ENCODE assay signal across 12 mouse cellular contexts in the genomic region with DNA sequence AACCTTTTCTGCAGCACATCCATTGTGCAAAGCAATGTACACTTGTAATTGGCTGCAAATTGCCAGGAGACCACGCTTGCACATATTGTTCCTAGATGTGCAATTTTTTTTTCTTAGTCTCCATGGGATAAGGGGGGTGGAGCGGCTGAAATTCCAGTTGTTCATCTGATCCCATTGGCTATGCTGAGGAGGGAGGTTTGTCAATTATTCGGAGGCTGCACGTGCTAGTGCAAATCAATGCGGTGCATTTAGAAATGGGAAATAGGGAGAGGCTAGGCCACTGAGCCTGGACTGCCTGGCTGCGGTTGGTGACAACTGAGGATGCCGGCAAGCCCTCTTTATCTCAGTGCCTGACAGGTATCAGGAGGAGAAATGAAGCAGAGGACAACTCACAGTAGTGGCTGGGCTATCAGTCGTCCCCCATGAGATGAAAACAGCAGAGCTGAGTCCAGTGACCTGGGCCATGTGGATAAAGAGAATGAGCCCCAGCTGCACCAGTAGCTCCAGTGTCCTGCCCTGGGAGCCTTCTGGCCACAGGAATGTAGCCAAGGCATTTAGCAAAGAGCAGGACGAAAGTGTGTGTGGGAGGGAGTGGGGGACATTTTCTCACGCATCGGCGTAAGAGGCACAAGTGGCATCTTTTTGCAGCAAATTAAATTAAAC.
DNase-seq lines count a peak whose midpoint lies in the region; ATAC-seq lines count a peak whose summit lies in the region.
"Had no signal": no experiment of that assay in that cellular context is flagged by ENCODE, and none has a peak within 500 bp of the region (broad histone marks: within the 10 kb centered on the region; RNA-seq: fewer than 3 reads in every experiment).

No protein-coding gene starts in this region.

- H3K4me2 ChIP-seq in embryonic facial prominence, embryonic 14.5 days (ENCODE audit: low read depth, low read length): no peak overlapping the region
- no peak overlapping the region for H3K4me2 ChIP-seq in hindbrain, embryonic 14.5 days (replicated peaks)
- H3K4me2 ChIP-seq in midbrain, embryonic 16.5 days (ENCODE audit: low read length): 0 out of 2 replicates have a peak overlapping the region, but pooled peaks have one; percentile 4
- H3K4me2 ChIP-seq: liver, embryonic 11.5 days; stomach, embryonic 15.5 days had no signal

- H3K4me1 ChIP-seq in embryonic facial prominence, embryonic 14.5 days (ENCODE audit: control insufficient read depth, insufficient read depth, low read length): no peaks in the 10 kb centered on the region
- peaks cover 12% of the 10 kb centered on the region for H3K4me1 ChIP-seq in hindbrain, embryonic 14.5 days (replicated peaks; ENCODE audit: control insufficient read depth, insufficient read depth, low read length)
- H3K4me1 ChIP-seq in midbrain, embryonic 16.5 days (ENCODE audit: control insufficient read depth, insufficient read depth, low read length): peaks cover 11% of the 10 kb centered on the region
- H3K4me1 ChIP-seq: stomach, embryonic 15.5 days had no signal

- 42% methylated on average over 12 of the region's 12 CpGs for WGBS in embryonic facial prominence, embryonic 14.5 days
- WGBS in hindbrain, embryonic 14.5 days: 19% methylated on average over 12 of the region's 12 CpGs
- 21% methylated on average over 12 of the region's 12 CpGs for WGBS in midbrain, embryonic 16.5 days

- no peak overlapping the region for H3K9ac ChIP-seq in embryonic facial prominence, embryonic 14.5 days (ENCODE audit: low read depth, low read length)
- H3K9ac ChIP-seq in hindbrain, embryonic 14.5 days: no peak overlapping the region
- H3K9ac ChIP-seq in midbrain, embryonic 16.5 days (ENCODE audit: low read depth, low read length): no peak overlapping the region
- H3K9ac ChIP-seq: stomach, embryonic 15.5 days had no signal

- no peaks in the 10 kb centered on the region; the same call in 1 of the 2 replicates for H3K27me3 ChIP-seq in embryonic facial prominence, embryonic 14.5 days (replicated peaks; ENCODE audit: control insufficient read depth, insufficient read depth, low read length)
- no peaks in the 10 kb centered on the region for H3K27me3 ChIP-seq in hindbrain, embryonic 14.5 days (ENCODE audit: control insufficient read depth, insufficient read depth, low read length)
- no peaks in the 10 kb centered on the region for H3K27me3 ChIP-seq in midbrain, embryonic 16.5 days (ENCODE audit: control insufficient read depth, insufficient read depth, low read depth, low read length)
- H3K27me3 ChIP-seq: stomach, embryonic 15.5 days had no signal

- ATAC-seq in embryonic facial prominence, embryonic 14.5 days (ENCODE audit: low read depth): 0 out of 2 replicates have a peak, but pooled peaks have one; percentile 41
- peak; percentile 78 for ATAC-seq in hindbrain, embryonic 14.5 days (ENCODE audit: low FRiP score)
- peak; percentile 59 for ATAC-seq in midbrain, embryonic 16.5 days
- ATAC-seq: lung, postnatal 0 days had no signal

- DNase-seq in Muller cell, postnatal 12 days (ENCODE audit: inconsistent ontology term): peak; percentile 91
- DNase-seq in embryonic facial prominence, embryonic 14.5 days (ENCODE audit: low spot score): no peak
- DNase-seq in hindbrain, embryonic 14.5 days (ENCODE audit: low spot score): peak; percentile 53
- no peak for DNase-seq in kidney, postnatal 14 days
- DNase-seq in cerebellum, postnatal 14 days: no peak
- DNase-seq in gastrocnemius, adult 8-10 months (ENCODE audit: low spot score in 2 of 2): no peak
- DNase-seq: adrenal gland, postnatal 10 days; kidney, adult 11 months had no signal

- no peaks in the 10 kb centered on the region for H3K9me3 ChIP-seq in embryonic facial prominence, embryonic 14.5 days (ENCODE audit: control insufficient read depth, low read length)
- no peaks in the 10 kb centered on the region for H3K9me3 ChIP-seq in hindbrain, embryonic 14.5 days (ENCODE audit: control insufficient read depth, low read length)
- H3K9me3 ChIP-seq in midbrain, embryonic 16.5 days (replicated peaks; ENCODE audit: control insufficient read depth, low read length, poor library complexity, severe bottlenecking): no peaks in the 10 kb centered on the region
- H3K9me3 ChIP-seq: stomach, embryonic 15.5 days had no signal

- no peaks in the 10 kb centered on the region for H3K36me3 ChIP-seq in embryonic facial prominence, embryonic 14.5 days (ENCODE audit: control insufficient read depth, insufficient read depth, low read length)
- no peaks in the 10 kb centered on the region for H3K36me3 ChIP-seq in hindbrain, embryonic 14.5 days (replicated peaks; ENCODE audit: control insufficient read depth, insufficient read depth)
- no peaks in the 10 kb centered on the region for H3K36me3 ChIP-seq in midbrain, embryonic 16.5 days (ENCODE audit: control insufficient read depth, insufficient read depth, low read length)
- H3K36me3 ChIP-seq: stomach, embryonic 15.5 days had no signal

- H3K27ac ChIP-seq in embryonic facial prominence, embryonic 14.5 days (replicated peaks; ENCODE audit: low read depth, low read length): no peak overlapping the region
- peak overlapping the region; percentile 35; the same call in 1 of the 2 replicates for H3K27ac ChIP-seq in hindbrain, embryonic 14.5 days
- H3K27ac ChIP-seq in midbrain, embryonic 16.5 days (ENCODE audit: low read length): no peak overlapping the region; the same call in 1 of the 2 replicates
- H3K27ac ChIP-seq: stomach, embryonic 15.5 days had no signal

- H3K4me3 ChIP-seq in embryonic facial prominence, embryonic 14.5 days (ENCODE audit: low read depth, low read length): no peak overlapping the region
- H3K4me3 ChIP-seq in hindbrain, embryonic 14.5 days (replicated peaks; ENCODE audit: low read length): no peak overlapping the region
- no peak overlapping the region for H3K4me3 ChIP-seq in midbrain, embryonic 16.5 days (ENCODE audit: low read depth, low read length)
- H3K4me3 ChIP-seq: stomach, embryonic 15.5 days had no signal

Comparison
In these comparisons a context has a peak if more than half of its experiments do, and no peak if none do; other contexts are left out.
1. DNase-seq: peak in Muller cell, postnatal 12 days (single experiment) and hindbrain, embryonic 14.5 days (single experiment); none in embryonic facial prominence, embryonic 14.5 days (single experiment), kidney, postnatal 14 days (single experiment), cerebellum, postnatal 14 days (0 of 2) and gastrocnemius, adult 8-10 months (0 of 2).
2. Peak in every context shown above with its lines, with median percentiles within 50 percentile points of each other: ATAC-seq.